14 mouse cellular contexts compared by ENCODE assay signal in genomic region chr12:70598211-70598701, GRCm38 (mm10).
DNase-seq lines count a peak whose midpoint lies in the region; ATAC-seq and TF ChIP-seq lines count a peak whose summit lies in the region.
"Had no signal": no experiment of that assay in that cellular context is flagged by ENCODE, and none has a peak within 500 bp of the region (broad histone marks: within the 10 kb centered on the region; RNA-seq: fewer than 3 reads in every experiment).

No protein-coding gene starts in this region.

- H3K36me3 ChIP-seq in heart, embryonic 10.5 days, result no peaks in the 10 kb centered on the region
- no peaks in the 10 kb centered on the region for H3K36me3 ChIP-seq in embryonic facial prominence, embryonic 14.5 days (ENCODE audit: control insufficient read depth, insufficient read depth, low read length)
- no peaks in the 10 kb centered on the region for H3K36me3 ChIP-seq in liver, postnatal 0 days (replicated peaks; ENCODE audit: insufficient read depth, low read length)
- no peaks in the 10 kb centered on the region for H3K36me3 ChIP-seq in kidney, adult 2 months (ENCODE audit: control insufficient read depth, insufficient read depth, low read length)
- H3K36me3 ChIP-seq: embryonic facial prominence, embryonic 12.5 days; G1E; hindbrain, embryonic 10.5 days; intestine, embryonic 15.5 days; lung, embryonic 15.5 days had no signal

- 0 out of 2 replicates have a peak, but pooled peaks cover 2% of the 10 kb centered on the region for H3K9me3 ChIP-seq in heart, embryonic 10.5 days
- peaks cover 3% of the 10 kb centered on the region; the same call in 1 of the 2 replicates for H3K9me3 ChIP-seq in embryonic facial prominence, embryonic 14.5 days (ENCODE audit: control insufficient read depth, low read length)
- H3K9me3 ChIP-seq in liver, postnatal 0 days (ENCODE audit: low read length), result peaks cover 3% of the 10 kb centered on the region; the same call in 1 of the 2 replicates
- H3K9me3 ChIP-seq: embryonic facial prominence, embryonic 12.5 days; intestine, embryonic 15.5 days; lung, embryonic 15.5 days had no signal

- H3K4me3 ChIP-seq in heart, embryonic 10.5 days, result no peak overlapping the region
- no peak overlapping the region for H3K4me3 ChIP-seq in embryonic facial prominence, embryonic 14.5 days (ENCODE audit: low read depth, low read length)
- H3K4me3 ChIP-seq in liver, postnatal 0 days (ENCODE audit: low read depth, low read length), result no peak overlapping the region
- no peak overlapping the region for H3K4me3 ChIP-seq in kidney, adult 2 months (ENCODE audit: insufficient read depth, low read depth, low read length)
- H3K4me3 ChIP-seq: embryonic facial prominence, embryonic 12.5 days; hindbrain, embryonic 10.5 days; intestine, embryonic 15.5 days; lung, embryonic 15.5 days had no signal

- no peaks in the 10 kb centered on the region for H3K27me3 ChIP-seq in heart, embryonic 10.5 days (ENCODE audit: insufficient read depth, poor library complexity, severe bottlenecking)
- no peaks in the 10 kb centered on the region for H3K27me3 ChIP-seq in embryonic facial prominence, embryonic 14.5 days (replicated peaks; ENCODE audit: control insufficient read depth, insufficient read depth, low read length)
- H3K27me3 ChIP-seq in liver, postnatal 0 days (ENCODE audit: insufficient read depth, low read length), result no peaks in the 10 kb centered on the region
- no peaks in the 10 kb centered on the region for H3K27me3 ChIP-seq in kidney, adult 2 months (replicated peaks; ENCODE audit: control insufficient read depth, insufficient read depth, low read length)
- H3K27me3 ChIP-seq: embryonic facial prominence, embryonic 12.5 days; intestine, embryonic 15.5 days; lung, embryonic 15.5 days had no signal

- no peak overlapping the region for H3K4me2 ChIP-seq in embryonic facial prominence, embryonic 14.5 days (ENCODE audit: low read depth, low read length)
- no peak overlapping the region for H3K4me2 ChIP-seq in liver, postnatal 0 days (ENCODE audit: low read depth, low read length)
- H3K4me2 ChIP-seq: embryonic facial prominence, embryonic 12.5 days; intestine, embryonic 15.5 days; lung, embryonic 15.5 days had no signal

- no peaks in the 10 kb centered on the region for H3K4me1 ChIP-seq in heart, embryonic 10.5 days
- 0 out of 2 replicates have a peak, but pooled peaks cover 6% of the 10 kb centered on the region for H3K4me1 ChIP-seq in embryonic facial prominence, embryonic 14.5 days (ENCODE audit: control insufficient read depth, insufficient read depth, low read length)
- no peaks in the 10 kb centered on the region for H3K4me1 ChIP-seq in liver, postnatal 0 days (ENCODE audit: insufficient read depth)
- no peaks in the 10 kb centered on the region for H3K4me1 ChIP-seq in kidney, adult 2 months (ENCODE audit: control insufficient read depth, insufficient read depth, low read length)
- H3K4me1 ChIP-seq: hindbrain, embryonic 10.5 days; intestine, embryonic 15.5 days; lung, embryonic 15.5 days had no signal

- H3K27ac ChIP-seq in heart, embryonic 10.5 days, result no peak overlapping the region
- H3K27ac ChIP-seq in embryonic facial prominence, embryonic 14.5 days (replicated peaks; ENCODE audit: low read depth, low read length), result 0 out of 2 replicates have a peak overlapping the region, but pooled peaks have one; percentile 24
- no peak overlapping the region for H3K27ac ChIP-seq in liver, postnatal 0 days (ENCODE audit: low read depth)
- no peak overlapping the region for H3K27ac ChIP-seq in kidney, adult 2 months (ENCODE audit: insufficient read depth, low read depth, low read length)
- H3K27ac ChIP-seq: embryonic facial prominence, embryonic 12.5 days; hindbrain, embryonic 10.5 days; intestine, embryonic 15.5 days; lung, embryonic 15.5 days had no signal

- no peak for TF ChIP-seq POLR2A in kidney, adult 2 months (IDR thresholded peaks at IDR 0.05; ENCODE audit: low read depth, low read length)

- DNase-seq in heart, adult 11 months, result peak; percentile 99
- no peak for DNase-seq in heart, embryonic 10.5 days (ENCODE audit: low spot score)
- no peak for DNase-seq in embryonic facial prominence, embryonic 14.5 days (ENCODE audit: low spot score)
- peak; percentile 77 for DNase-seq in heart, adult 8-10 months (ENCODE audit: low spot score)
- DNase-seq in lung, postnatal 14 days, result peak; percentile 68
- DNase-seq in liver, postnatal 0 days, result no peak
- DNase-seq in kidney, adult 2 months, result no peak
- DNase-seq: cerebellum, adult 9-11 months had no signal

- H3K9ac ChIP-seq in embryonic facial prominence, embryonic 14.5 days (ENCODE audit: low read depth, low read length), result no peak overlapping the region
- no peak overlapping the region for H3K9ac ChIP-seq in liver, postnatal 0 days (replicated peaks)
- H3K9ac ChIP-seq: embryonic facial prominence, embryonic 12.5 days; intestine, embryonic 15.5 days; lung, embryonic 15.5 days had no signal

- no peak; the same call in 1 of the 2 replicates for ATAC-seq in embryonic facial prominence, embryonic 14.5 days (ENCODE audit: low read depth)
- no peak for ATAC-seq in liver, postnatal 0 days
- ATAC-seq in megakaryocyte-erythroid progenitor cell, adult 5-6 weeks (replicated peaks; ENCODE audit: low FRiP score, low TSS enrichment, poor library complexity, severe bottlenecking), result no peak
- ATAC-seq: intestine, embryonic 15.5 days had no signal

- TF ChIP-seq CTCF in liver, postnatal 0 days (IDR thresholded peaks at IDR 0.05; ENCODE audit: low read depth), result no peak
- no peak for TF ChIP-seq CTCF in kidney, adult 2 months (conservative IDR thresholded peaks at IDR 0.05; ENCODE audit: insufficient read depth, insufficient read length, low read depth, low read length)

- no peak for TF ChIP-seq EP300 in liver, postnatal 0 days (IDR thresholded peaks at IDR 0.05; ENCODE audit: low read depth)

- WGBS in heart, embryonic 10.5 days, result 84% methylated on average over 15 of the region's 15 CpGs
- 77% methylated on average over 15 of the region's 15 CpGs for whole genome bisulfite sequencing in embryonic facial prominence, embryonic 14.5 days
- 83% methylated on average over 15 of the region's 15 CpGs for WGBS in liver, postnatal 0 days (ENCODE audit: insufficient replicate concordance)
- whole genome bisulfite sequencing in kidney, adult 2 months, result 84% methylated on average over 15 of the region's 15 CpGs

Comparison
In these comparisons a context has a peak if more than half of its experiments do, and no peak if none do; other contexts are left out.
1. DNase-seq: peak in heart, adult 11 months (single experiment), heart, adult 8-10 months (single experiment) and lung, postnatal 14 days (single experiment); none in heart, embryonic 10.5 days (single experiment), embryonic facial prominence, embryonic 14.5 days (single experiment), liver, postnatal 0 days (single experiment) and kidney, adult 2 months (single experiment).